Mouse (Mus musculus) stomach, postnatal 0 days (tissue): Measurements from ENCODE around the gene Zfp365.

Experiments used
- CTCF ChIP-seq: IDR thresholded peaks from 2 replicates; pipeline ENCODE4 v1.5.1; 2016; ENCODE audit warnings: antibody characterized with exemption, low read depth, mild to moderate bottlenecking, moderate library complexity
- EP300 ChIP-seq: optimal IDR thresholded peaks from 2 replicates; pipeline ENCODE3; 2016; ENCODE audit warnings: antibody characterized with exemption

DNA sequence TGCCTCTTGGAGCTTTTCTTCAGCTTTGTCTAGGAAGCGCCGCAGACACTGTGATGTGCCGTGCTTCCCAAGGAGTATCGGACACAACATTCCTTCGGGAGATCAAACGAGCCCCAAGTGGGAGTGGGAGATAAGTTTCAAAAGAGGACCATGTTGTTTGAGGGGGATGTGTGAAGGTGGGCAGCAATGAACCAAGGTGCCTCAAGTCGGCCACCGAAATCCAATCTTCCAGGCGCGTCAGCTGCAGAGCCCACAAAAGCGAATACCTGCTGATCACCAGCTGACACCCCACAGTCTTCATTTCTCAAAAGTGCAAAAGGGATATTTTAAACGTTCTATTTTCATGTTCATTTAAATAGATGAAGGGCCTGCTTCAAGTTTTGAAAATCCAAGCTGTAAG lies 27.1 kb upstream of the Zfp365 start:
- TF ChIP-seq CTCF = no peak
- no peak for TF ChIP-seq EP300
